Mouse (Mus musculus) MN1 (cell line): ENCODE measurements around the gene Dnaaf2.
"Not testable (repeated sequence)": the region's sequence is repeated elsewhere in the genome, so short reads cannot be mapped to it uniquely, and the experiment has no call there.

Experiments used
- DNase-seq: peaks from one replicate; pipeline ENCODE4 v3.0.0-alpha.2; 2016; ENCODE audit warnings: low spot score

The Dnaaf2 gene

DNA sequence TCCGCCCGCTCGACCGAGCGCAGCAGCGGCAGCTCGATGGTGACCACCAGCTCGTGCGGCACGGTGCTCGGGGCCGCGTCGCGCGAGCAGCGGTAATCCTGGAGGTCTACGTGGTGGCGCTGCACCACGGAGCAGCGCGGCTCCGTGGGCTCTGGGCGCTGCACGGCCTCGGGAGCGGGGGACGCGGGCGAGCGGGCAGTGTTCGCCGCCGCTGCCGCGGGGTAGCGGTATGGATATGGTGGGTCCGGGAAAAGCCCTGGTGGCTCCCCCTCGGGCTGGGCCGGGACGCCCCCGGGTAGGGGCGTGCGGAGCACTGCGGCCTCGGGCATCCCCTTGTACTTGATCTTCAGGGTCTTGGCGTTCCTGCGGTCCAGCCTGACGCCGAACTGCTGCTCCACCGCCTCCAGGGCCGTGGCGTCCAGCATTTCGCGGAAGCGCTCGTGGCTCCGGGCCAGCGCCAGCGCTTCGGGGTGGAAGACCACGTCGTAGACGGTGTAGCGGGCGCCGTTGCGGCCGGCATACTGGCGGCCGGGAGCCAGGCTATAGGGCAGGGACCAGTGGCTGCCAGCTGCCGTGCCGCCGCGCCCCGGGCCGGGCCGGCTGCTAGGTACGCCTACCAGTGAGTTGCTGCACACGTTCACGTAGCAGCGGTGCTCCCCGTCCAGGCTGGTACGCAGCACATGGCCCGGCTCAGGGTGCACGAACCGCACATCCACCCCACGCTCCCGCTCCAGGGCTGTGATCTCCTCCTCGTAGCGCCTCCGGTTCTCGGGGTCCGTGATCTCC, 658 bp downstream of the Dnaaf2 start:
- peak; percentile 83 for DNase-seq

DNA sequence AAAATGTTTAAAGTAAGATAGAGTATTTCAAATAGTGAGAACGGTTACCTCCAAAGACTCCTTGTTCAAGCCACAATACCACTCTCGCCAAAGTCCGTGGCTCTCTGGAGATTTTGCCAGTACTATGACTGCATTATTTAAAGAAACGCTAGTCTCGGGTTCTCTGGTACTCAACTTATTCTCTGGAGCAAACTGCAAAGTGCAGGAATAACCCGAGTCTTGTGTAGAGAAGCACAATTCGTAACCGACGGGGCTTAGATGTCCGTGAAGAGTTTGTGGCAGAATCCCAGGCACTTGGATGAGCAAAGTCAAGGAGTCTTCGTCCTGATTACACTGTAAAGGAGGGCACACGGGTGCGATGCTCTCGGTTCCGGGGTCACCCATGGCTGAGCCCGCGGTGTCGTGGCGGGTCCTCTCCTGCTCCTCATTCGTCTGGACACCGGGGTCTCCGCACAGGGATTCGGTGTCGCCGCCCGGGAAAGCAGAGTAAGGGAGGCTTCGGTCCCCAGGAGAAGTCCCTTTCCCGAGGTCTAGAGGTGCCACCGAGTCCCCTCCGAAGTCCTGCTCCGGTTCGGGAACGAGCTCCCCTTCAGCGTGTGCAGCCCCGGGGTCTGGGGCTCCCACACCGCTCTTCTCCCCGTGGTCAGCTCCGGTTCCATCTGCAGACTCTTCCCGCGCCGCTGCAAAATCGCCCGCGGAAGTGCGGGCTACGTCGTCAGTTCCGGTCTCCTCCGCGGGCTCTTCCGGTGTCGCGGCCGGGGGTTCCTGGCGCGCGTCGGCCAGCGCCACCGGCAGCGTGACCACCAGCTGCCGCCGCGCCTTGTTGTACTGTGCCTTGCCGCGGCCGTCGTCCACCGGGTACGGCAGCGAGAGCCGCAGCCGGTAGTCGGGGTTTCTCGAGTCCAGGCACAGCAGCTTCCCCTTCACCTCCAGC, 1.5 kb downstream of the Dnaaf2 start, which contains the start of gene Gm49383:
TSS of gene Gm49383 (minus strand) at position 661 of the 934 bp plus-strand sequence.
- peak; percentile 95 for DNase-seq

DNA sequence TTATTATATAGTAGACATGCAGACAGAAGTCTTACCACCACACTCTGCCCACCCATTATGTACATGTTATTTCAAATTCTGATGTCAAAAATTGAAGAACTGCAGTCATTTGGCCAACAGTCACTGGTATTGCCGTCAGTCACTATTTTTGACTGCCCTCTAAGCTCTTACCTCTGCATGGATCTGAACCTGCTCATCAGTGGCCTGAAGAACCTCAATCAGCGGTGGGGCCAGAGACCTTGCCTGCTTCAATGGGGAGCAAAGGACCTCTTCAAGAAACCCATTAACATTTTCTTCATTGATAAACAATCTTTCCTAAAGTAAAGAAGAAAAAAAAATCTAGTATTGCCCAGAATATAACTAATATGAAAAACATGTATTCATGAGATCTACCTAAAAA, 5.6 kb downstream of the Dnaaf2 start:
- no peak for DNase-seq

DNA sequence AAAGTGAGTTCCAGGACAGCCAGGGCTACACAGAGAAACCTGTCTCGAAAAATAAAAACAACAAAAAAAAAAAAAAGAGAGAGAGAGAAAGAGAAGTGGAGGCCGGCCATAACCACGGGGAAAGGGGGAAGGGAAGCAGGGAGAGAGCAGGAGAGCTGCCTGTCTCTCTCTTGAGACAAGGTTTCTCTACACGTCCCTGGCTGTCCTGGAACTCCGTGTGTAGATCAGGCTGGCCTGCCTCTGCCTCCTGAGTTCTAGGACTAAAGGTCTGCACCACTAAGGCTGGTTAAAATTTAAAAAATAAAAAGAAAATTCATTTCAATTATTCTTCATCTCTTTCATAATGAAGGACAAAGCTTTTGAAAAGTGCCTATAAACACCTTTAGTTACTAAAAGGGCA, 6.8 kb downstream of the Dnaaf2 start:
- no peak for DNase-seq

DNA sequence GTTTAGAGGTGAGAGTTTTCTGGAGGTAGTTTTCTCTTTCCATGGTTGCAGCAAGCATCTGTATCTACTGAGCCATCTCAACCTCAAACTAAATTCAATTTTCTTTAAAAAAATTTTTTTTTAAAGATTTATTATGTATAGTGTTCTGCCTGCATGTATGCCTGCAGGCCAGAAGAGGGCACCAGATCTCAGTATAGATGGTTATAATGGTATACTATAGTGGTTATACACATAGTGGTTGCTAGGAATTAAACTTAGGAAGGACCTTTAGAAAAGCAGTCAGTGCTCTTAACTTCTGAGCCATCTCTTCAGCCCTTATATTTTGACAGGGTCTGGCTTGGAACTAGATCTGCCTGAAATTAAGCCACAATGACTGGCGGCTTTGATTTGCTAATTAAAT, 7.7 kb downstream of the Dnaaf2 start:
- DNase-seq, result no peak

DNA sequence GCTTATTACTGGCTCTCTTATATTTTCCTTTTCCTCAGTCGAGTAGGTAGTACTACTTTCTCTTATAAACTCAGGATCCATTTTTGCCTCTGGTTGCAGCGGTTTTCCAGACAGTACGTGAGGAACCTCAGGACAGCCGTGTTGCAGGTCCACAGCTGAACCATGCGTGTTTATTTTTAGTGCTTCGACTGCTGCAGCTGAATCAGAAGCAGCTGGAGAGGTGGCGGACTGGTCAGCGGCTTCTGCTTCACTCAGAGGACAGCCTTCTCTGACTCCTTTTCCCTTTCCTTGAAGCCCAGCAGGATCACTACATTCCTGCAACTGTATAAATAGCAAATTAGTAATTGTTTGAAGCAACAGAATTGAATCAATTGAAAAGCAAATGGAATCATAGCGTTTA, 8.2 kb downstream of the Dnaaf2 start:
- DNase-seq, result no peak

DNA sequence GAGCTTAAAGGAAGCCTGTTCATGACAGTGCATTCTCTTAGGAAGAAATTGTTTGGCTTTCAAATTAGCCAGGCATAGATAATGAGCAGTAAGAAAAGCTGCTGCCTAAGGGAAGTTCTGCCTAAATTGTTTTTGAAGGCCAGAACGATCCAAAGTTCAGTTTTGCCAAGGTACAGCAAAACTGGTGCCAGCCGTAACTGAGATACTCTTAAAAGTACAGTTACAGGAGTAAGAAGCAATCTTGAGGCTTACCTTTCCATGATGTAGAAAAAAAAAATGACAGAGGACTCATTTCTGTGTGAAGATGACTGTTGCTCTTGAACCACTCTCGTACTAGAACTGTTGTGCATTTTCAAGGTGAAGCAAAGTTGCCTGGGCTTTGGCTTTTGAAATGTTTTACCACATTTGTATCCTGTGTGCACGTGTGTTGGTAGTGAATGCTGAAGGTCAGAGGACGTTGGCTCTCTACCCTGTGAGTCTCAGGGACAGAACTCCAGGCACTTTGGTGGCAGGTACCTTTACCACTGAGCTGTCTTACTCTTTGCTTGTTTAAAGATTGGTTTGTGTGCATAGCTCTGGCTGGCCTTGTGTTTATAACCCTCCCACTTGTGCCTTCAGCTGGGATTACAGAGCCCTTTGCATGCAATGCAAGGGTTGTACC, 11.3 kb downstream of the Dnaaf2 start:
- no peak for DNase-seq

DNA sequence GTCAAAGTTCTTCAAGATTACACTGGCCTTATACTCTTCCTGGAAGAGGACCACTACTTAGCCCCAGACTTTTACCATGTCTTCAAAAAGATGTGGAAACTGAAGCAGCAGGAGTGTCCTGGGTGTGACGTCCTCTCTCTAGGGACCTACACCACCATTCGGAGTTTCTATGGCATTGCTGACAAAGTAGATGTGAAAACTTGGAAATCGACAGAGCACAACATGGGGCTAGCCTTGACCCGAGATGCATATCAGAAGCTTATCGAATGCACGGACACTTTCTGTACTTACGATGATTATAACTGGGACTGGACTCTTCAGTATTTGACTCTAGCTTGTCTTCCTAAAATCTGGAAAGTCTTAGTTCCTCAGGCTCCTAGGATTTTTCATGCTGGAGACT, 12.9 kb downstream of the Dnaaf2 start:
- no peak for DNase-seq

DNA sequence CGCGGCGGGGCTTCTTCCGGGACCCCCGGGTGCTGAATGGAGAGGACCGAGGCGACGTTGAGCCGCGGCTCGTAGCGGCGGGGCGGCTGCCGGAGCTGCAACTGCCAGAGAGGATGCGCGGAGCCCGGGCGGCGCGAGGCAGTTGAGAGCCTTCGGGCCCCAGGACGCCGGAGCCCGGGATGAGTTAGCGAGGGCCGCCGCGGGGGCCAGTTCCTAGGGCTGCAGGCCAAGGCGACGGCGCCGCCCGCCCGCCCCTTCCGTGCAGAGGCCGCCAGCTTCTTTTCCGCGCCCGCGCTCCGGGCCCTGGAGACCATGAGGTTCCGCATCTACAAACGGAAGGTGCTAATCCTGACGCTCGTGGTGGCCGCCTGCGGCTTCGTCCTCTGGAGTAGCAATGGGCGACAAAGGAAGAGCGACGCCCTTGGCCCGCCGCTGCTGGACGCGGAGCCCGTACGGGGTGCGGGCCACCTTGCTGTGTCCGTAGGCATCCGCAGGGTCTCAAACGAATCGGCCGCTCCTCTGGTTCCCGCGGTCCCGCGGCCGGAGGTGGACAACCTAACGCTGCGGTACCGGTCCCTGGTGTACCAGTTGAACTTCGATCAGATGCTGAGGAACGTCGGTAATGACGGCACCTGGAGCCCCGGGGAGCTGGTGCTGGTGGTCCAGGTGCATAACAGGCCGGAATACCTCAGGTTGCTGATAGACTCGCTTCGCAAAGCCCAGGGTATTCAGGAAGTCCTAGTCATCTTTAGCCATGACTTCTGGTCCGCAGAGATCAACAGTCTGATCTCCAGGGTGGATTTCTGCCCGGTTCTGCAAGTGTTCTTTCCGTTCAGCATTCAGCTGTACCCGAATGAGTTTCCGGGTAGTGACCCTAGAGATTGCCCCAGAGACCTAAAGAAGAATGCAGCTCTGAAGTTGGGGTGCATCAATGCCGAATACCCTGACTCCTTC, 13.6 kb downstream of the Dnaaf2 start:
- DNase-seq, result peak; percentile 64

DNA sequence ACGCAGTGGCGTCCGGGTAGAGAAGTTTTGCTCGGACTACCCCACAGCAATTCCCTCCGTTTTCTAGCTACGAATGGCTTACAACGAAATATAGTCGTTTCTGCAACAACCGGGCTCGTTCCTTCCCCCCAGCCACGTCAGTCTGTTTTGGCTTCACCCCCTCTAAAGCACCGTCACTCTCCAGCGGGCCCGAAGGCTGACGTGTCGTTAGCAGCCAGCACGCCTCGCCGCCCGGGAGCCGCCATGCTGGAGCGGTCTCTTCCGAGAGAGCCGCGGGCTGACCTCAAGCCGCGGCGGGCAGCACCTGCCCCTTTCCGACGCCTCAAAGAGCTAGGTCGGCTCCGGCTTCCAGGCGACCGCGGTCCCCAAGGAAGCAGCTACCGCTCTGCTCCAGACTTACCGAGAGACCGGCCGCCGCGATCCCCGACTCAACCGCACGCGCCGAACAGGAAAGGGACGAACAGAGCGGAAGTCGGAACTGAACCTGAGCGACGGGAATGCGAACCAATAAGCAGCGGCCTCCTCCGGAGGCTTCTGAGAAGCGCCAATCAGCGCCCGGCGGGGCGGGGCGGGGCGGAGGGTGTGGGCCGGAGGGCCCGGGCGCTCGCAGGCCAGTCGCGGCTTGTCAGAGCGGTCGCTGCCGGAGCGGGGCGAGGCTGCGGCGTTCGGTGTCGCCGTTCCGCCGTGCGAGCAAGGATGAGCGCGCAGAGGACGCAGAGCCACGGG, 14.5 kb downstream of the Dnaaf2 start, which contains the start of the genes Rpl36al and Mgat2:
TSS of gene Rpl36al (minus strand) at position 501 of the 726 bp plus-strand sequence.
TSS of gene Mgat2 (plus strand) at position 575 of the 726 bp plus-strand sequence.
- DNase-seq, result peak; percentile 100

DNA sequence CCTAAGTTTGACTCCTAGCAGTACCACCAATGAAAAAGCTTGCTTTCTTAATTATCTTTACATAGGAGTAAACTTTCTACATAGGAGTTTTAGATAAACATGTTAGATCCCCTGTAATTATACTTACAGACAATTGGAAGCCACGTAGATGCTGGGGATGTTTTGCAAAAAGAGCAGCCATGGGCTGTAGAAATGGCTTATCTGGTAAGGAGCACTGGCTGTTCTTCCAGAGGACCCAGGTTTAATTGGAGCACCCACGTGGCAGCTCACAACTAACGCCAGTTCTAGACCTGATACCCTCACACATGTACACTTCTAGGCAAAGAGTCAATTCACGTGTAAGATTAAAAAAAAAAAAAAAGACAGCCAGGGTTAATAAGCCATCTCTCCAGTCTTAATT, 16.4 kb downstream of the Dnaaf2 start:
- DNase-seq, result no peak

DNA sequence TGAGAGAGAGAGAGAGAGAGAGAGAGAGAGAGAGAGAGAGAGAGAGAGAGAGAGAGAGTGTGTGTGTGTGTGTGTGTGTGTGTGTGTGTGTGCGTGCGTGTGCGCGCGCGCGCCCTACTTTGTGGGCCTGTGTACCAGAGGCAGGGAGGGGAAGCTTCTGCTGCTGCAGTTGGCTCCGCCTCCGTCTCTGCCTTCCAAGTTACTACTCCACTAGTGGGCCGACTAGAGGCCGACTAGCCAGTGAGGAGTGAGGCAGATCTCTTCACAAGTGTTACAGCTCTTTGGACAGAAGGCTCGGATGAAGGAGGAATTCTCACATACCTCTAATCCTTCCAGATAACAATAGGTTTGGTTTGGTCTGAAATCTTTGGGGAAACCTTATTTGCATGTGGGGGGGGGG, 18.9 kb downstream of the Dnaaf2 start:
- DNase-seq, result no peak

DNA sequence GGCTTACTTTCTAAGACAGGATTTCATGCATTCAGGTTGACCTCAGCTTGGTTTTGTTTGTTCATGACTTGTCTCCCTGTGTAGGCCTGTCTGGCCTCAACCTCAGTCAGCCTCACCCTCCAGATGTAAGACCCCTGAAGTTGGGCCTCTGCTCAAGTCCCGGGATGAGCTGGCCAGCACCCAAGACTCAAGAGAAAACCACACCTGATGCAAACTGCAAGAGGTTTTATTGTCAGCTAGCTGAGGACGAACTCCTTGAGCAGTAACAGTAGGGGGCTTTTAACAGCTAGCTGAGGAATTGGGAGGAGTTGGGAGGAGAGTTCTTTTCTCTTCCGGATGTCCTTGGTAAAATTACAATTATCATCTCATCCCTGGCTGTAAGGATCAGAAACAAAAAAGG, 20.7 kb downstream of the Dnaaf2 start:
- no peak for DNase-seq

DNA sequence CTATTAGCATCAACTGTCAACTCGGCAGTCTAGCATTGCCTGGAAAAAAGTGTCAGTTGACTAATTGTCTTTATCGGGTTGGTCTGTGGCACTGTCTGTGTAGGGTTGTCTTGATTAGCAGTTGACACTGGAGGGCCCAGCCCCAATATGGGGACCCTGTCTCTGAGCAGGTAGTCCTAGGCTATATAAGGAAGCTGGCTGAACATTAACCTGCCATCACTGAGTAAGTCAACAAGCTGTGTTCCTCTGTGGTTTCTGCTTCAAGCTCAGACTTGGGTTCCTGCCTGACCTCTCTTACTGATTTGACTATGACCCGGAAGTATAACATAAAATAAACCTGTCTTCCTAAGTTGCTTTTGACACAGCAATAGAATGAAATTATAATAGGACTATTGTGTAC, 22.3 kb downstream of the Dnaaf2 start:
- no peak for DNase-seq

DNA sequence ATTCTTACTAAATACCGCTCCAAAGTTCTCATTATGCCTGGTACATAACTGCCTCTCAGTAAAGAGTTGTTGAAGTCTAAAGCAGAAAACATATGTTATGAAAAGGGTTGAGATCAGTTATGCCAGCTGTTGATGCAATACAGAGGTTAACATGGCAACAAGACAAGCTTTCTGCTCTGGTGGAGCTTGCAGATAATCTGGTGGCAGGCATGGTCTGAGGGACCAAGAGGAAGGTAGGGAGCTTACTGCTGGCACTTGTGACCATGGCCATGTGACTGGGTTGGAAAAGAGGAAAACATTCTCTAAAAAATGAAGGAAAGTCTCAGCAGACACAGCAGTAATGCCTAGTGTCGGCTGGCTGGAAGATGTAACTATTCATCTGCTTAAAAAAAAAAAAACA, 26.9 kb downstream of the Dnaaf2 start:
- no peak for DNase-seq

DNA sequence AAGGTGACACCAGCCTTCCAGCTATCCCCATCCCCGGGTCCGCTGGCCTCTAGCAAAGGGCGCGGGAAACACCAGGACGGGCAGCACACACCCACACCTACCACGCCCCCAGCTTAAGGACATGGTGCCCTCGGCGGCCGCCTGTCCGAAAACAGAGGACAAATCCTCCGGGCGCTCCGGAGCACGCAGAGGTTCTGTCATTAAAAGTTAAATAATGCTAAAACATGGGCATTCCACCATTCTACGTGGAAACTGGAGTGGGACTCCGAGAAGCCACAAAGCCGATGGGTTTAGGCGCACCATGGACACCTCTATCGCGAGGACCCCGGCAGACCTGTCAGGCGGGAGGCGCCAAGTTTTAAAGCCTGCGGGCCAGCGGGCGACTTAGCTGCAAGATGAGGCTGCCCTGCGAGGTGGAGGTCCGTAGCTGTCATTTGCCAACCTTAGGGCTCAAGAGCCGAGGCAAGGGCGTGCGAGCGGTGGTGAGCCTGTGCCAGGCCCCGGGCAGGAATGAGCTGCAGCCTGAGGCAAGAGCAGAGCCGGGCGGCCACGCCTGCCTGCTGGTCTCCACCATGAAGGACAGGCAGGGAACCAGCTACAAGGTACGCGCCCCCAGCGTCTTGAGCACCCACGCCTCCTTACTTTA, 29.6 kb downstream of the Dnaaf2 start, which contains the start of gene Lrr1:
TSS of gene Lrr1 (plus strand) at position 354 of the 646 bp plus-strand sequence.
- DNase-seq, result peak; percentile 89

DNA sequence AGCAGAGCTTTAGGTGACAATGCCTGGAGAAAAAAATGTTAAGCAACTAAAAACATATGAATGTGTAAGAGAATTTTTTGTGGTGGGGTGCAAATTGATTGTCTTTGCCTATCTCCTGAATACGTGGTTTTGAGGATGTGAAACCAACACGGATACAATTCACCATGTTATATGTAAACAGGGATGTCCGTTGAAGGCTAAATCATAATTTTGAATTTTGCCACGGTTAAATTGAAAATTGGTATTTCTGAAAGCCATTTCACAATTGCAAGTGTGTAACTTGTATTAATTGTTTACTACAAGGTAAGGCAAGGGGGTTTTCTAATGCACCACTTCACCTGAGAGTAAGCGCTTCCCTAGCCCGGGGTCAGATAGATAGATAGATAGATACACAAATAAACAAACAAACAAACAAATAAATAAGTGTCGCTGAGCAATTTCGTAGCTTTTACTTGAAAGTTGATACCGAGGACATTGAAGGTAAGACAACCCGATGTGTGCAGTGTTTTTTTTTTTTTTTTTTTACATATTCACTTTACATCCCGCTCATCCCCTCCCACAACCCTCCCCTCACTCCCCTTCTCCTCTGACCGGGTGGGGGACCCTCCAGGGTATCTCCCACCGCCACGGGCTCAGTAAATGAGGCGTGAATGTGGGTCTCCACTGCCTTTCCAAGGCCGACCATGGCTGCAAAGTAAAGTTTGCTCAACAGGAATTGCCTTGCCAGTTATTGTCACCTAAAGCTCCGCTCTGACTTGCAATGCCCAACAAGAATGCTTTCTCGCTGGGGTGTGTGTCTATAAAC, 30.4 kb downstream of the Dnaaf2 start:
- no peak for DNase-seq

DNA sequence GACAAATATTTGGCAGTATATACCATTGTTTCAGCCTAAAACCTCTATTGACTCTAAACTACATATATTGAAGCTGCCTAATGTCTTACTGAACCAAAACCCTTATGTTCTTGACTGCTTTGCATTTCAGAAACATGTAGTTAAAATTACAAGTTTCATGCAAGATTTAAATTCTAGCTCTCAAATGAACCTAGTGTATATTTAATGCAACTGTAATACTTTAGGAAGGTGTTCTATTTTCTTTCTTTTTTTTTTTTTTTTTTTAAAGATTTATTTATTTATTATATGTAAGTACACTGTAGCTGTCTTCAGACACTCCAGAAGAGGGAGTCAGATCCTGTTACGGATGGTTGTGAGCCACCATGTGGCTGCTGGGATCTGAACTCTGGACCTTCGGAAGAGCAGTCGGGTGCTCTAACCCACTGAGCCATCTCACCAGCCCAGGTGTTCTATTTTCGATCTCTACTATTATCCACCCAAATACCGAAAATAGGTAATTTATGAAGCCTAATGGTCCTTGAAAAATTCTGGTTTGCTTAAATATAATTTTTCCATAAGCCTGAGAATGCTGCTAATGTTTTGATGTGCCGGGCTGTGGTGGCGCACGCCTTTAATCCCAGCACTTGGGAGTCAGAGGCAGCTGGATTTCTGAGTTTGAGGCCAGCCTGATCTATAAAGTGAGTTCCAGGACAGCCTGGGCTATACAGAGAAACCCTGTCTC, 31.2 kb downstream of the Dnaaf2 start:
- DNase-seq, result not testable (repeated sequence)
